Mouse (Mus musculus) embryonic facial prominence, embryonic 14.5 days (tissue): ENCODE measurements around the gene Lap3. TPM values are rescaled to one million over a fixed set of nuclear protein-coding genes. Genes with fewer than 3 reads are reported as not detected.

Source experiments
- ATAC-seq: fragments of 200-750 bp; cut with Nextera tagmentation; 2 replicates; pipeline ENCODE4 v1.8.0; 2017; ENCODE audit warnings: low read depth, moderate number of reproducible peaks, moderate TSS enrichment
- DNase-seq: peaks from one replicate; pipeline ENCODE4 v3.0.0-alpha.2; 2015; ENCODE audit warnings: low spot score
- H3K27ac ChIP-seq: fragments of 300-500 bp; sonication (generic); replicated peaks from 2 replicates; pipeline ENCODE4 v1.5.1; 2014; ENCODE audit warnings: low read depth, mild to moderate bottlenecking, low read length, moderate library complexity
- H3K27me3 ChIP-seq: fragments of 300-500 bp; sonication (generic); replicated peaks from 2 replicates; pipeline ENCODE4 v1.6.1; 2014; ENCODE audit warnings: low read length; ENCODE audit not compliant: control insufficient read depth, insufficient read depth
- H3K36me3 ChIP-seq: fragments of 300-500 bp; sonication (generic); 2 replicates; pipeline ENCODE4 v1.6.1; 2014; ENCODE audit warnings: low read length, mixed read lengths; ENCODE audit not compliant: control insufficient read depth, insufficient read depth
- H3K4me1 ChIP-seq: fragments of 300-500 bp; sonication (generic); 2 replicates; pipeline ENCODE4 v1.6.1; 2014; ENCODE audit warnings: antibody characterized with exemption, low read length; ENCODE audit not compliant: control insufficient read depth, insufficient read depth
- H3K4me2 ChIP-seq: fragments of 300-500 bp; sonication (generic); 2 replicates; pipeline ENCODE4 v1.6.1; 2014; ENCODE audit warnings: low read depth, mild to moderate bottlenecking, low read length, moderate library complexity, mixed read lengths
- H3K4me3 ChIP-seq: fragments of 300-500 bp; sonication (generic); 2 replicates; pipeline ENCODE4 v1.5.1; 2014; ENCODE audit warnings: low read depth, mild to moderate bottlenecking, low read length
- H3K9ac ChIP-seq: fragments of 300-500 bp; sonication (generic); 2 replicates; pipeline ENCODE4 v1.6.1; 2014; ENCODE audit warnings: low read depth, mild to moderate bottlenecking, low read length, moderate library complexity, mixed read lengths
- H3K9me3 ChIP-seq: fragments of 300-500 bp; sonication (generic); 2 replicates; pipeline ENCODE4 v1.6.1; 2016; ENCODE audit warnings: low read length; ENCODE audit not compliant: control insufficient read depth
- WGBS: fragments of 180-500 bp; shearing (Covaris S2); extraction: QIAGEN DNeasy Blood & Tissue Kit; methylation state at CpG from one replicate; pipeline ENCODE4 v1.1.7; 2014; 5-methylcytosine and 5-hydroxymethylcytosine counted together
- polyA plus RNA-seq: library from polyadenylated mRNA; unstranded; fragments of >200 nt; fragmentation: Nextera tagmentation; extraction: Ambion mirVana; gene quantifications from 2 replicates; pipeline ENCODE4 v1.2.1, GENCODE M21; 2014

Gene Lap3
- polyA plus RNA-seq, 1 experiment from 2014 or later = 85.1 TPM

DNA sequence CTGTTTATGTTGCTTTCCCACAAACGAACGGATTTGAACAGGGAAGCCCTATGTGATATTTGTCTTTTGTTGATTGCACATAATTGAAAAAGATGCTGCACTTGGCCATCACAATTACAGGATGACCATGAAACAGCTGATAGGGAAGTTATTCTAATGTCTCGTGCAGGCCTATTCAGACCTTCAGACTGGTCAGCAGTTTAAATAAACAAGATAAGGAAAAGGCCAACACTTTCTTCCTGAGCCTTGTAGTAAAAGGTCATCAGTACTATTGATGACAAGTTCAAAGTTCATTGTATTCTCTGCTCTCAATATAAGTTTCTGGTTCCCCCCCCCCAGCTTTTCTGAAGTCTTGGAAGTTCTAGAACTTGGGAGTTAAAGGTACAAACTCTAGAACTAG, 10.6 kb upstream of the Lap3 start:
- ATAC-seq (no peak), DNase-seq (no peak)
- no peak overlapping the region for H3K4me3 ChIP-seq
- H3K9ac ChIP-seq = no peak overlapping the region
- no peak overlapping the region for H3K27ac ChIP-seq
- no peak overlapping the region for H3K4me2 ChIP-seq
- no peaks in the 10 kb centered on the region for H3K27me3 ChIP-seq
- H3K9me3 ChIP-seq = no peaks in the 10 kb centered on the region
- WGBS = 69% methylated on average over 3 of the region's 3 CpGs
- H3K36me3 ChIP-seq = no peaks in the 10 kb centered on the region
- no peaks in the 10 kb centered on the region for H3K4me1 ChIP-seq

DNA sequence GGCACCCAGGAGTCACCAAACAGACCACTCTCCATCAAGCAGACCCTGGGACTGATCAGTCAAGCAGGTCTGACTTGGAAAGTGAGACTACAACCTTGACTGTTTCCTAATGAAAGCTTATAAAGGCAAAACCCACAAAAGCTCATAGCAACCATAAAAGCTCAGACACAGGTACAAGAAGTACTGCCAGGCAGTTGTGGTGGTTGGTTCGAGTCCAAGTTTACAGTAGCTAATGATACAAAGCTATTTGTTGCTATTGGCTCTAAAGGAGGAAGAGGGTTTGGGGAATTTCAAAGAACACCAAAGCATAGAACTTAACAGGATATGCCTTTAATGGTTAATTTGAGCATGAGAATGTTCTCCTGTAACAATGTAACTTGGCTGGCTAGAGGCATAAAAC, 9.5 kb upstream of the Lap3 start:
- H3K9me3 ChIP-seq = no peaks in the 10 kb centered on the region
- H3K27me3 ChIP-seq = no peaks in the 10 kb centered on the region
- ATAC-seq (no peak), DNase-seq (no peak)
- no peaks in the 10 kb centered on the region for H3K4me1 ChIP-seq
- H3K36me3 ChIP-seq = no peaks in the 10 kb centered on the region
- H3K4me2 ChIP-seq = no peak overlapping the region
- no peak overlapping the region for H3K27ac ChIP-seq
- no peak overlapping the region for H3K9ac ChIP-seq
- 74% methylated on average over 1 of the region's 1 CpGs for WGBS
- no peak overlapping the region for H3K4me3 ChIP-seq

DNA sequence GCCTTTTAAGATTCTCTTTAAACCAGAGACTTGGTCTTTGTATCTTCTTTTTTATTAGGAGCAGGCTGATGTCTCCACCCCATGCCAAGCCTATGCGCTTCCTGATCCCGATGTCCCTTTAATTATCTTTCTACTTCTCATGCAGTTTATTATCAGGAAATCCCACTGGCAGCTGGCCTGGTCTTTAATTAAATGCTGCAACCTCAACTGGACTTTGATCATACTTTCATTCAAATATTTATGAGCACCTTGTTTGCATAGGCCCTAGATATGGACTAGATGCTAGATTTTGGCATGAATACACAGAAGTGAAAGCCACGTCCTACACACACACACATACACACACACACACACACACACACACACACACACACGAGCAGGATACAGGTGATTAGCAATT, 1.4 kb upstream of the Lap3 start:
- no peak overlapping the region for H3K4me3 ChIP-seq
- no peak for ATAC-seq
- H3K4me2 ChIP-seq = no peak overlapping the region
- DNase-seq = no peak
- no peak overlapping the region for H3K9ac ChIP-seq
- H3K27me3 ChIP-seq = no peaks in the 10 kb centered on the region
- no peak overlapping the region for H3K27ac ChIP-seq
- peaks cover 4% of the 10 kb centered on the region; the same call in 1 of the 2 replicates for H3K36me3 ChIP-seq
- H3K9me3 ChIP-seq = no peaks in the 10 kb centered on the region
- peaks cover 8% of the 10 kb centered on the region for H3K4me1 ChIP-seq
- 67% methylated on average over 4 of the region's 4 CpGs for WGBS

DNA sequence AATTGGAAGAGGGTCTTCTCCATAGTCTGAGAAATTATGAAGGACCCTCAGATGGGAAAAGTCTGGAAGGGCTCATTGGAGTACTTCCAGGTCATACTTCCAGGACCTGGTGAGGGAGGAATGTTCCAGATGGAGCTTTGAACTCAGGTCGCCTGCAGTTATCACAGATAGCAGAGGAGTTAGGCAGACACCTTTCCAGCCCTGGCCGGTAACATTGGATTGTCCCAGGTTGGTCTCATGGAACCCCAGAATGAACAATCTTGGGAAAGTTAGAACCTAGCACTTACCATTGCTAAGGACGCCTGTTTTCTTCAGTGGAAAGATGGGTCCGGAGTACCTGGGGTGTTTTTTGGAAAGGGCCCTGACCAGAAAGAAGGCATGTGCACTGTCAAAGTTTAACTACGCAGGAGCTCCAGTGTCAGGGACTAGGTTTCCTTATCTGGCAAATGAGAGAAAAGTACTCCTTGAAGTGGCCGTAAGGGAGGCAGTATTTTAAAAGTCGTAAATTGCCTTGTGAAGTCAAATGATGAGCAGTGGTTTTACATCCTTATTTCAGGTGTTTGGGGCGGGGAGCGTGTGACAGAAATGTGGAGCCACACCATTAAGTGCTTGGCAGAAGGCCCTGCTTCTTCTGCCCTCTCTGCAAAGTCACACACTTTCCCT, 1.1 kb downstream of the Lap3 start:
- peaks cover 29% of the 10 kb centered on the region for H3K36me3 ChIP-seq
- peaks cover 8% of the 10 kb centered on the region for H3K4me1 ChIP-seq
- H3K9ac ChIP-seq = peak overlapping the region; percentile 87
- no peaks in the 10 kb centered on the region for H3K9me3 ChIP-seq
- peak overlapping the region; percentile 81 for H3K4me2 ChIP-seq
- H3K4me3 ChIP-seq = peak overlapping the region; percentile 87
- no peak overlapping the region for H3K27ac ChIP-seq
- no peak for DNase-seq
- no peak for ATAC-seq
- H3K27me3 ChIP-seq = no peaks in the 10 kb centered on the region
- 61% methylated on average over 9 of the region's 9 CpGs for WGBS

DNA sequence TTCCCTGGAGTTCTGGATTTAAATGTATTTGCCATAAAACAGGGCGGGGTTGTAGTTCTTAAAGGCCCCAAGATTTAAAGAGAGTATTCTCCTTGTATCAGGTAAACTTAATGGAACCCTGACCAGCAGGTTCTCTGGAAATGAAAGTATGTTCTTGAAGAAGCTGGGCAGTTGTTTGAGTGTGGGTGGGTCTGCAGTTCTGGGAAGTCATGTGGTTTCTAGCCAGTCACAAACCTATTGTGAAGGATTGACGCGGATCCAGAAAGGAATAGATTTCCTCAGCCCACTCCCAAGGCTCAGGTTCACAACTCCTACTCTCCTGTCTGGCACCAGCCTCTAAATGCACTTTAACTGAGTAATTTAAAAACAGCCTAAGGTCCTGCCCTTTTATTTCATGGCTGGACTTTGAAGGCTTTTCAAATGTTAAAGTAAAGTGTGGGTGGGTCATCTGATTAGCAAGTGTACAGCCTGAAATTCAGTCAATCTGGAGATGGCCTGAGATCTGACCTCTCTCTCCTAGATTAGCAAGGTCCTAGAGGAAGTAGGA, 2.3 kb downstream of the Lap3 start:
- Histone ChIP-seq H3K4me3 (no peak overlapping the region), H3K9me3 (no peaks in the 10 kb centered on the region), H3K4me1 (peaks cover 8% of the 10 kb centered on the region), H3K4me2 (no peak overlapping the region), H3K27ac (no peak overlapping the region), H3K27me3 (no peaks in the 10 kb centered on the region), H3K36me3 (peaks cover 39% of the 10 kb centered on the region), H3K9ac (no peak overlapping the region)
- no peak for ATAC-seq
- DNase-seq = no peak
- 82% methylated on average over 3 of the region's 3 CpGs for WGBS

DNA sequence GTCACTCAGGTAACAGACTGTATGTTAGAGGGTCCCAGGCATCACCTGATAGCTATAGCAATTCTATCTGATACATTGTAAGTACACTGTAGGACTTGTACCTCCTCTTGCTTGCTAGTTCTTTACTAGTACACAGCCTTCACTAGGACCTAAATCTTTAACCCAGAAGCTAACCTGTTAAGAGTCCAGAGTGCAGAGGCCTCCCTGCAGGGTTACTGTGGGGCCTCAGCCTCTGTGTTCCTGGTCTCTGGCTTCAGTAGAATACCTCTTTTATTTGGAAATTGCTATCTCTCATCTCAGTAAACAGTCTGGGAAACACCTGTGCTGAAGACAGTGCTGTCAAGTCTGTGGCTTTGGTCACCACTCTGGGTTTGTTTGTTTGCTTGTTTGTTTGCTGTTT, 2.9 kb downstream of the Lap3 start:
- no peaks in the 10 kb centered on the region for H3K27me3 ChIP-seq

DNA sequence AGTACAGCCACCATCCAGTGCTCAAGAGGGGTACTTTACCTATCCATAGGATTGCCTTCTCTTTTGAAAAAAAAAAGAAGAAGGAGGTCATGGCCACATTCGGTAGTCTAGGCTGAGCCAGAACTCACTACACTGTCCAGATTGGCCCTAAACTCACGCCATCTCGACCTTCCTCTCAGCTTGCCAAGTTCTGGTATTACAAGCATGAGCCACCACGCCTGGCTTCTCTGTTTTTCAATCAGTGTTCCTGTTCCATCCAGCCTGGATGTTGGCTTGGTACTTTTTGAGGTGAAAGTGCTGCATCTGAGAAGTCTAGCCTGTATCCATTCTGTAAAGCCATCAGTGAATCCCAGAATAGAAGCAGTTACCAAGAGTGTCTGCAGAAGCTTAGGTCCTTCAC, 3.3 kb downstream of the Lap3 start:
- no peak overlapping the region for H3K4me2 ChIP-seq
- 87% methylated on average over 4 of the region's 4 CpGs for WGBS
- H3K27me3 ChIP-seq = no peaks in the 10 kb centered on the region
- H3K4me1 ChIP-seq = peaks cover 8% of the 10 kb centered on the region
- ATAC-seq (no peak), DNase-seq (no peak)
- no peak overlapping the region for H3K9ac ChIP-seq
- no peaks in the 10 kb centered on the region for H3K9me3 ChIP-seq
- no peak overlapping the region for H3K4me3 ChIP-seq
- no peak overlapping the region for H3K27ac ChIP-seq
- peaks cover 47% of the 10 kb centered on the region for H3K36me3 ChIP-seq

More for the DNA sequence above, 2.9 kb downstream of the Lap3 start:
- no peaks in the 10 kb centered on the region for H3K9me3 ChIP-seq
- no peak for ATAC-seq
- H3K4me3 ChIP-seq = no peak overlapping the region
- H3K36me3 ChIP-seq = peaks cover 44% of the 10 kb centered on the region
- H3K27ac ChIP-seq = no peak overlapping the region
- DNase-seq = no peak
- peaks cover 8% of the 10 kb centered on the region for H3K4me1 ChIP-seq
- no peak overlapping the region for H3K4me2 ChIP-seq
- H3K9ac ChIP-seq = no peak overlapping the region

DNA sequence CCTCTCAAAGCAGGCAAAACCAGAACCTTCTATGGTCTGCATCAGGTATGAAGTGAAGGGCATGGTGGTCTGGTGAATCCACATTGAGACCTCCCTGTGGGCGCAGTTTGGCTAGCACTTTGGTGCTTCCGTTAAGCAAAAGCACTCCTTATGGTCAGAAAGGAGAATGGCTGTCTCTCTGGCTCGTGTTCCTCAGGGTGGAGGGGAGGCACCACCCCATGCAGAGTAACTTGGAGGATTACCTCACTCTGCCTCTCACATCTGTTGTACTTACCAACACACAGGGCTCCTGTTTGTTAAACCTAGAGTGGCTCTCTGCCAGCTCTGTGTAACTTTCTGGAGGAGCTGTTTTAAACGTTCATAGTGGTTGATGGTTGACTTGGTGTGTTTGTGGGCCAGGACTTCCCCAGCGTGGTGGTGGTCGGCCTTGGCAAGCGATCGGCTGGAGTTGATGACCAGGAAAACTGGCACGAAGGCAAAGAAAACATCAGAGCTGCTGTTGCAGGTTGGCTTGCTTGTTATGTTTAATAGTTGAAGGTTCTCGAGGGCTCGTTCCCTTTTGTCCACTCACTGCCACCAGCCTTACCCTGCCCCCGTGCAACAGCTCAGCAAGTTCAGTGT, 3.9 kb downstream of the Lap3 start:
- no peak overlapping the region for H3K9ac ChIP-seq
- no peak for ATAC-seq
- H3K9me3 ChIP-seq = no peaks in the 10 kb centered on the region
- peaks cover 8% of the 10 kb centered on the region for H3K4me1 ChIP-seq
- H3K4me3 ChIP-seq = no peak overlapping the region
- H3K36me3 ChIP-seq = peaks cover 52% of the 10 kb centered on the region
- H3K27ac ChIP-seq = no peak overlapping the region
- 80% methylated on average over 12 of the region's 12 CpGs for WGBS
- H3K4me2 ChIP-seq = no peak overlapping the region
- H3K27me3 ChIP-seq = no peaks in the 10 kb centered on the region
- DNase-seq = no peak

DNA sequence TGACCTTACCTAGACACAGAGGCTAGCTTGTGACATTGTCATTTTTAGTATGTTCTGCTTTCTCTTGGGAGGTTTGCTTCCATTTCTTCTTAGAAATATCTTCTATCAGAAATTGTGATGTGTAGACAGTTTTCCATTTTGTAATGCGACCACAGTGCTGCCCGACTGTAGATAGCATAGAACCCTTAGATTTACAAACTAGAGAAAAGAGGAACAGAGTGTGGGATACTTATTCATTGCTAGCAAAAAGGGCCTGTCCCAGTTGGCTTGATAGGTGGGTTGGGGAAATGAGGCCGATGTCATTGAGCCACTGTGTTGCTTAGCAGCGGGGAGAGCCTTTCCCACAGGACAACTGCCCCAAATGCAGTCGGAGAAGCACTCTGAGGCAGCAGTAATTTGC, 4.4 kb downstream of the Lap3 start:
- H3K27ac ChIP-seq = no peak overlapping the region
- no peak overlapping the region for H3K9ac ChIP-seq
- no peak overlapping the region for H3K4me2 ChIP-seq
- no peak overlapping the region for H3K4me3 ChIP-seq
- no peaks in the 10 kb centered on the region for H3K27me3 ChIP-seq
- ATAC-seq = no peak
- peaks cover 8% of the 10 kb centered on the region for H3K4me1 ChIP-seq
- H3K36me3 ChIP-seq = peaks cover 57% of the 10 kb centered on the region
- DNase-seq = no peak
- no peaks in the 10 kb centered on the region for H3K9me3 ChIP-seq
- 90% methylated on average over 5 of the region's 5 CpGs for WGBS
